Mouse (Mus musculus) MEL (cell line): Measurements from ENCODE around the gene Klf12. TPM values are rescaled to one million over a fixed set of nuclear protein-coding genes. Genes with fewer than 3 reads are reported as not detected.

Source experiments
- DNase-seq: peaks from one replicate; pipeline ENCODE4 v3.0.0; 2011; ENCODE audit warnings: low read depth, low spot score
- H3K27ac ChIP-seq: 2 replicates; pipeline ENCODE4 v1.5.1; 2012; ENCODE audit warnings: low read depth, mild to moderate bottlenecking, control low read depth, low read length, moderate library complexity; ENCODE audit not compliant: control insufficient read depth
- H3K27me3 ChIP-seq, 2 experiments: fragments of 150-350 bp in 1 of 2; sonication (generic) in 1 of 2; 2 replicates each; pipeline ENCODE4 v1.6.1; 2012; ENCODE audit warnings: low read length in 2 of 2, mild to moderate bottlenecking in 2 of 2, improper control_type of control experiment in 1 of 2, moderate library complexity in 1 of 2; ENCODE audit not compliant: insufficient read depth in 2 of 2, control insufficient read depth in 1 of 2
- H3K36me3 ChIP-seq, 2 experiments: 2 replicates each; pipeline ENCODE4 v1.6.1; 2012 to 2014; ENCODE audit warnings: low read length in 2 of 2, improper control_type of control experiment in 1 of 2, inconsistent platforms in 1 of 2, mild to moderate bottlenecking in 1 of 2; ENCODE audit not compliant: insufficient read depth in 2 of 2, control insufficient read depth in 1 of 2
- H3K4me1 ChIP-seq, 2 experiments: fragments of 150-350 bp in 1 of 2; sonication (generic) in 1 of 2; 2 replicates each; pipeline ENCODE4 v1.6.1; 2012; ENCODE audit warnings: low read length in 2 of 2, improper control_type of control experiment in 1 of 2, mild to moderate bottlenecking in 1 of 2; ENCODE audit not compliant: insufficient read depth in 2 of 2, control insufficient read depth in 1 of 2
- H3K4me3 ChIP-seq, 2 experiments: fragments of 150-350 bp in 1 of 2; sonication (generic) in 1 of 2; 2 replicates each; pipeline ENCODE4 v1.5.1; 2012; ENCODE audit warnings: low read depth in 2 of 2, low read length in 2 of 2, mild to moderate bottlenecking in 2 of 2, moderate library complexity in 2 of 2, control low read depth in 1 of 2, improper control_type of control experiment in 1 of 2; ENCODE audit not compliant: control insufficient read depth in 1 of 2, insufficient read depth in 1 of 2
- H3K79me2 ChIP-seq: 2 replicates; pipeline ENCODE4 v1.6.1; 2012; ENCODE audit warnings: mild to moderate bottlenecking, low read length, moderate library complexity; ENCODE audit not compliant: control insufficient read depth, poor library complexity, insufficient read depth
- H3K9ac ChIP-seq: 2 replicates; pipeline ENCODE4 v1.6.1; 2012; ENCODE audit warnings: low read depth, mild to moderate bottlenecking, control low read depth, low read length, moderate library complexity; ENCODE audit not compliant: control insufficient read depth, poor library complexity, severe bottlenecking
- H3K9me3 ChIP-seq: fragments of 150-350 bp; sonication (generic); replicated peaks from 2 replicates; pipeline ENCODE4 v1.6.1; 2012; ENCODE audit warnings: mild to moderate bottlenecking, low read length, improper control_type of control experiment, moderate library complexity; ENCODE audit not compliant: insufficient read depth
- BHLHE40 ChIP-seq: IDR thresholded peaks from 2 replicates; pipeline ENCODE4 v1.6.1; 2012; ENCODE audit warnings: low read depth, mild to moderate bottlenecking, inconsistent platforms, low read length, improper control_type of control experiment, borderline replicate concordance
- CHD2 ChIP-seq: IDR thresholded peaks from 2 replicates; pipeline ENCODE4 v1.6.1; 2011; ENCODE audit warnings: low read length, improper control_type of control experiment
- E2F4 ChIP-seq: IDR thresholded peaks from 2 replicates; pipeline ENCODE4 v1.6.1; 2011; ENCODE audit warnings: low read depth, low read length, improper control_type of control experiment, borderline replicate concordance
- EP300 ChIP-seq, 2 experiments: IDR thresholded peaks; 2 replicates each; pipeline ENCODE4 v1.6.1; 2011; ENCODE audit warnings: improper control_type of control experiment in 2 of 2, low read length in 2 of 2, low read depth in 1 of 2, mild to moderate bottlenecking in 1 of 2
- MAFK ChIP-seq: IDR thresholded peaks from 2 replicates; pipeline ENCODE4 v1.6.1; 2011; ENCODE audit warnings: low read depth, mild to moderate bottlenecking, low read length, improper control_type of control experiment, borderline replicate concordance
- NRF1 ChIP-seq: IDR thresholded peaks from 2 replicates; pipeline ENCODE4 v1.6.1; 2014; ENCODE audit warnings: low read depth, mild to moderate bottlenecking, inconsistent platforms, low read length, improper control_type of control experiment, moderate library complexity; ENCODE audit not compliant: poor library complexity, insufficient read depth, severe bottlenecking
- POLR2A ChIP-seq, 2 experiments: IDR thresholded peaks; 2 replicates each; pipeline ENCODE4 v1.6.1; 2011 to 2012; ENCODE audit warnings: low read length in 2 of 2, mild to moderate bottlenecking in 2 of 2, control low read depth in 1 of 2, improper control_type of control experiment in 1 of 2, low read depth in 1 of 2, moderate library complexity in 1 of 2; ENCODE audit not compliant: control insufficient read depth in 1 of 2, insufficient read depth in 1 of 2, poor library complexity in 1 of 2
- POLR2AphosphoS2 ChIP-seq: IDR thresholded peaks from 2 replicates; pipeline ENCODE4 v1.6.1; 2011; ENCODE audit warnings: low read length, improper control_type of control experiment
- RAD21 ChIP-seq: IDR thresholded peaks from 2 replicates; pipeline ENCODE4 v1.6.1; 2011; ENCODE audit warnings: mild to moderate bottlenecking, low read depth, low read length, improper control_type of control experiment
- SIN3A ChIP-seq: IDR thresholded peaks from 2 replicates; pipeline ENCODE4 v1.6.1; 2012; ENCODE audit warnings: low read length, improper control_type of control experiment, inconsistent platforms
- SMC3 ChIP-seq: IDR thresholded peaks from 2 replicates; pipeline ENCODE4 v1.6.1; 2011; ENCODE audit warnings: low read depth, low read length, improper control_type of control experiment
- UBTF ChIP-seq: IDR thresholded peaks from 2 replicates; pipeline ENCODE4 v1.6.1; 2012; ENCODE audit warnings: low read depth, mild to moderate bottlenecking, inconsistent platforms, low read length, improper control_type of control experiment, moderate library complexity, borderline replicate concordance; ENCODE audit not compliant: insufficient read depth
- USF1 ChIP-seq: IDR thresholded peaks from 2 replicates; pipeline ENCODE4 v1.6.1; 2014; ENCODE audit warnings: low read depth, mild to moderate bottlenecking, inconsistent platforms, low read length, improper control_type of control experiment, moderate library complexity
- ZC3H11A ChIP-seq: IDR thresholded peaks from 2 replicates; pipeline ENCODE4 v1.6.1; 2012; ENCODE audit warnings: low read depth, mild to moderate bottlenecking, inconsistent platforms, low read length, improper control_type of control experiment
- polyA plus RNA-seq, 2 experiments: library from polyadenylated mRNA; stranded (reverse) in 1 of 2; unstranded in 1 of 2; fragments of >175 nt in 1 of 2; fragments of >200 nt in 1 of 2; gene quantifications; 2 replicates each; pipeline versions ENCODE4 v1.2.1 to v1.2.4; 2012; ENCODE audit warnings: low replicate concordance in 2 of 2, low read depth in 1 of 2; ENCODE audit not compliant: insufficient read length in 2 of 2, insufficient read depth in 1 of 2, missing spikeins in 1 of 2
- total RNA-seq: library from RNA; depleted of rRNA; stranded (reverse); fragments of 300-350 nt; gene quantifications from 2 replicates; pipeline ENCODE4 v1.2.3, GENCODE M21; 2012

The Klf12 gene
- total and polyA plus RNA-seq, 3 experiments: 0.42 to 1.2 TPM; not detected in 1

GRCm38 (mm10) chr14:100197199-100197598 lies 87.3 kb downstream of the Klf12 start:
- Histone ChIP-seq H3K27ac (no peak overlapping the region), H3K36me3 (no peaks in the 10 kb centered on the region), H3K9ac (no peak overlapping the region), H3K9me3 (no peaks in the 10 kb centered on the region), H3K4me1 (no peaks in the 10 kb centered on the region), H3K4me3 (no peak overlapping the region), H3K27me3 (no peaks in the 10 kb centered on the region), H3K79me2 (no peaks in the 10 kb centered on the region)
- no peak for DNase-seq
- no peak for TF ChIP-seq SIN3A
- TF ChIP-seq RAD21: no peak
- no peak for TF ChIP-seq USF1
- no peak for TF ChIP-seq POLR2AphosphoS2
- TF ChIP-seq BHLHE40: no peak

- DNase-seq: no peak
- no peaks in the 10 kb centered on the region for H3K79me2 ChIP-seq
- TF ChIP-seq SMC3 (no peak), MAFK (no peak), POLR2A (IDR thresholded peaks at IDR 0.05; ENCODE audit: control insufficient read depth in 1 of 2, insufficient read depth in 1 of 2, low read depth in 1 of 2, low read length in 2 of 2, poor library complexity in 1 of 2) (no peak), UBTF (no peak), ZC3H11A (no peak)
- H3K4me3 ChIP-seq: no peak overlapping the region
- no peak overlapping the region for H3K9ac ChIP-seq
- no peaks in the 10 kb centered on the region for H3K36me3 ChIP-seq
- H3K27ac ChIP-seq: no peak overlapping the region
- no peaks in the 10 kb centered on the region for H3K27me3 ChIP-seq
- H3K4me1 ChIP-seq: no peaks in the 10 kb centered on the region
- H3K9me3 ChIP-seq: no peaks in the 10 kb centered on the region
These were observed 94.8 kb downstream of the Klf12 start for GRCm38 (mm10) chr14:100189490-100190197.

- no peaks in the 10 kb centered on the region for H3K36me3 ChIP-seq
- H3K4me1 ChIP-seq: no peaks in the 10 kb centered on the region
- no peak for TF ChIP-seq CHD2
- TF ChIP-seq NRF1: no peak
- TF ChIP-seq SIN3A: no peak
- TF ChIP-seq ZC3H11A: no peak
- TF ChIP-seq POLR2AphosphoS2: no peak
- TF ChIP-seq EP300 (IDR thresholded peaks at IDR 0.05; ENCODE audit: low read depth in 1 of 2, low read length in 2 of 2): no peak
- no peak for TF ChIP-seq E2F4
- no peak overlapping the region for H3K4me3 ChIP-seq
- H3K27ac ChIP-seq: no peak overlapping the region
- H3K9ac ChIP-seq: no peak overlapping the region
- H3K27me3 ChIP-seq: no peaks in the 10 kb centered on the region
- H3K79me2 ChIP-seq: no peaks in the 10 kb centered on the region
- no peak for DNase-seq
- H3K9me3 ChIP-seq: no peaks in the 10 kb centered on the region
These were observed 97.1 kb downstream of the Klf12 start for GRCm38 (mm10) chr14:100187372-100187771.
